Mouse (Mus musculus): ENCODE measurements around the gene Chchd6.

DNA sequence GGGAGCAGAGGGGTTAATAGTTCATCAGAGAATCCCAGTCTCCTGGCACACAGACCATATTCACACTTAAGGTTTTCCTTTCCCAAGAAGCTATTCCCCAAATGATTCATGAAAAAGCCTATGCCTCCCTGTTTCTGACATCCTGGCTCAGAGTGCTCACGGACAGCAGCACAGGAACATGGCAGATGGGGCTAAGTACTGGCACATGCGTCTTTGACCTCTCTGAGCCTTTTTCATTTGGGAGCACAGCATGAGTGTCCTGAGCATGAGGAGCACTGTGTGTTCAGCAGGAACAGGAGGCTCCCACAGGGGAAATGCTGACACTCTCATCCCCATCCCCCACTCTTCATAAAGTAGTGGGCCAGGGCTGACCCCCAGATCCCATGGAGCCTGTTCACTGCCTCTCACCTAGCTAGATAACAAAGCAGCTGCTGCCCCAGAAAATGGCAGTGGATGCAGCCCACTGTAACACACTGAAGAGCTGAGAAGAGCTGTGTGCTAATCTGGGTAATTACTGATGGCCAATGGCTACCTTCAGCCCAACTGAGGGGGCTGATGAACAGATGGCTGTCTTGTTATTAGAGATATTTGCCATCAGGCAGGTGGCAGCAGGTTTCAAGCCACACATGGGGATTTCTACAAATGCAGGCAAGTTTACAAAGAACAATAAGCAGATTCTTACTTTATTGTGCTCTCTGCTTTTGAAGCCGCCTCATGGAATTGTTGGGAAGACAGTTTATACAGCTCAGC, 176.2 kb downstream of the Chchd6 start:
- TF ChIP-seq CTCF (conservative IDR thresholded peaks at IDR 0.05; ENCODE audit: low read length) (no peak), NANOG (IDR thresholded peaks at IDR 0.05; ENCODE audit: borderline replicate concordance, low read length) (no peak), POU5F1 (IDR thresholded peaks at IDR 0.05; ENCODE audit: borderline replicate concordance, low read length) (no peak)

All from E14TG2a.4 (cell line).